Mouse (Mus musculus) gastrocnemius, postnatal 14 days (tissue): ENCODE data around the gene Mark1. TPM values are rescaled to one million over a fixed set of nuclear protein-coding genes. Genes with fewer than 3 reads are reported as not detected.
A peak's percentile ranks its signal among the peaks of the same experiment; 100 is the strongest.

Experiments
- DNase-seq: peaks from one replicate; pipeline ENCODE4 v3.0.0; 2021; ENCODE audit warnings: mixed read lengths
- intact Hi-C: fragments of 180-260 bp; cut with DNase I; formaldehyde crosslinking; loops from one replicate; pipeline ENCODE4 v1.15.1; 2025; ENCODE audit warnings: low total_unique reads
- total RNA-seq, 2 experiments: library from RNA; stranded (reverse); gene quantifications; 2 replicates each; pipeline ENCODE4 v1.2.3; 2021

Gene Mark1
- total RNA-seq, 2 experiments from 2014 or later, result 3.4 to 4.4 TPM

GRCm38 (mm10) chr1:184905371-184905770, 94.0 kb downstream of the Mark1 start:
- no peak for DNase-seq
- intact Hi-C loops, result no loop called here

- DNase-seq, result no peak
- intact Hi-C loops, result no loop called here
These were observed 95.7 kb downstream of the Mark1 start for GRCm38 (mm10) chr1:184903697-184904096.

GRCm38 (mm10) chr1:184902886-184903285, 96.5 kb downstream of the Mark1 start:
- DNase-seq, result no peak
- intact Hi-C loops, result no loop called here

GRCm38 (mm10) chr1:184897350-184897749, 102.0 kb downstream of the Mark1 start:
- no peak for DNase-seq
- intact Hi-C loops, result no loop called here

- intact Hi-C loops, result no loop called here
These were observed 107.4 kb downstream of the Mark1 start for GRCm38 (mm10) chr1:184891998-184892397.

GRCm38 (mm10) chr1:184889454-184889853, 109.9 kb downstream of the Mark1 start:
- no peak for DNase-seq
- intact Hi-C loops, result no loop called here

More at GRCm38 (mm10) chr1:184891998-184892397, 107.4 kb downstream of the Mark1 start:
- no peak for DNase-seq

- no peak for DNase-seq
- intact Hi-C loops, result no loop called here
These were observed 113.2 kb downstream of the Mark1 start for GRCm38 (mm10) chr1:184886160-184886559.

- intact Hi-C loops, result no loop called here
- DNase-seq, result peak; percentile 76
These were observed 116.8 kb downstream of the Mark1 start, which contains the start of gene C130074G19Rik for GRCm38 (mm10) chr1:184882281-184883268. Gene C130074G19Rik, minus strand, starts transcription at chr1:184883218.

- intact Hi-C loops, result no loop called here
- no peak for DNase-seq
These were observed 117.5 kb downstream of the Mark1 start for GRCm38 (mm10) chr1:184881861-184882260.

GRCm38 (mm10) chr1:184881211-184881610, 118.2 kb downstream of the Mark1 start:
- DNase-seq, result no peak
- intact Hi-C loops, result no loop called here

GRCm38 (mm10) chr1:184878860-184879259, 120.5 kb downstream of the Mark1 start:
- no peak for DNase-seq
- intact Hi-C loops, result no loop called here

GRCm38 (mm10) chr1:184877306-184877705, 122.1 kb downstream of the Mark1 start:
- intact Hi-C loops, result no loop called here

GRCm38 (mm10) chr1:184873910-184874309, 125.5 kb downstream of the Mark1 start:
- no peak for DNase-seq
- intact Hi-C loops, result no loop called here

More at GRCm38 (mm10) chr1:184877306-184877705, 122.1 kb downstream of the Mark1 start:
- no peak for DNase-seq

- intact Hi-C loops, result no loop called here
These were observed 127.1 kb downstream of the Mark1 start for GRCm38 (mm10) chr1:184872069-184872819.

GRCm38 (mm10) chr1:184871506-184871905, 127.9 kb downstream of the Mark1 start:
- intact Hi-C loops, result no loop called here
- no peak for DNase-seq

More at GRCm38 (mm10) chr1:184872069-184872819, 127.1 kb downstream of the Mark1 start:
- no peak for DNase-seq

GRCm38 (mm10) chr1:184870646-184871385, 128.6 kb downstream of the Mark1 start:
- intact Hi-C loops, result no loop called here
- DNase-seq, result no peak

GRCm38 (mm10) chr1:184869939-184870565, 129.3 kb downstream of the Mark1 start:
- DNase-seq, result no peak
- intact Hi-C loops, result no loop called here

GRCm38 (mm10) chr1:184867640-184868120, 131.7 kb downstream of the Mark1 start:
- intact Hi-C loops, result no loop called here
- no peak for DNase-seq

- no peak for DNase-seq
- intact Hi-C loops, result no loop called here
These were observed 135.0 kb downstream of the Mark1 start for GRCm38 (mm10) chr1:184864381-184864801.
